Mouse (Mus musculus) embryonic fibroblast, embryonic 13.5 days (primary cell): ENCODE results near the gene Gpbar1.

ENCODE experiments used
- CTCF ChIP-seq: IDR thresholded peaks from 2 replicates; pipeline ENCODE4 v1.5.1; 2011; ENCODE audit warnings: mild to moderate bottlenecking, control low read depth, low read length, moderate library complexity, borderline replicate concordance; ENCODE audit not compliant: insufficient read depth
- POLR2A ChIP-seq: IDR thresholded peaks from 2 replicates; pipeline ENCODE4 v1.6.1; 2011; ENCODE audit warnings: low read depth, mild to moderate bottlenecking, control low read depth, low read length, moderate library complexity

DNA sequence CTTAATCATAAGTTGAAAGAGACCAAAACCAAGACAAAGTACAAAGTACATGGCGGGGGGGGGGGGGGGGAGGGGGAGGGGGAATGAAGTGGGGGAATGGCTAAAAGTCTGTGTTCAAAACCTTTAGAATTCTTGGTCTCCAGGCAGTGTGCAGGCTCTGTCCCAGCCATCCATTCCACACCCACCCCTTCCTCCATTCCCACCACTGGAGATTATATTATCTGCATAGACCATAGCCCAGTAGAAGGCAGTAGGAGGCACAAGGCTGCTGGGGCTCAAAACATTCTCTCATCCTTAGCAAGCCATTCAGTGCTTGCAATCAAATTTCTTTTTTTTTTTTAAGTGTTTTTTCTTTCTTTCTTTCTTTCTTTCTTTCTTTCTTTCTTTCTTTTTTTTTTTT, 47.4 kb upstream of the Gpbar1 start:
- TF ChIP-seq CTCF (no peak), POLR2A (no peak)
